Mouse (Mus musculus) ES-E14 (cell line): ENCODE results near the gene Tldc2. TPM values are rescaled to one million over a fixed set of nuclear protein-coding genes. Genes with fewer than 3 reads are reported as not detected.

Experiments used
- DNase-seq: peaks from one replicate; pipeline ENCODE4 v3.0.0-alpha.2; 2013; ENCODE audit warnings: low read depth, low spot score
- H3K27ac ChIP-seq: 2 replicates; pipeline ENCODE4 v1.5.1; 2012; ENCODE audit warnings: low read depth, mild to moderate bottlenecking, low read length, moderate library complexity, mixed read lengths; ENCODE audit not compliant: poor library complexity, insufficient read depth, severe bottlenecking
- H3K36me3 ChIP-seq: 2 replicates; pipeline ENCODE4 v1.6.1; 2012; ENCODE audit warnings: mild to moderate bottlenecking, low read length, moderate library complexity, mixed read lengths; ENCODE audit not compliant: control insufficient read depth, poor library complexity, insufficient read depth, severe bottlenecking
- H3K4me1 ChIP-seq, 2 experiments: fragments of 150-350 bp in 1 of 2; sonication (generic) in 1 of 2; 2 replicates each; pipeline ENCODE4 v1.6.1; 2012; ENCODE audit warnings: low read length in 2 of 2, mild to moderate bottlenecking in 1 of 2, mixed read lengths in 1 of 2; ENCODE audit not compliant: control insufficient read depth in 2 of 2, insufficient read depth in 2 of 2, poor library complexity in 1 of 2
- H3K4me3 ChIP-seq, 2 experiments: fragments of 150-350 bp in 1 of 2; sonication (generic) in 1 of 2; 2 replicates each; pipeline ENCODE4 v1.5.1; 2012; ENCODE audit warnings: low read length in 2 of 2, low read depth in 1 of 2, mild to moderate bottlenecking in 1 of 2, mixed read lengths in 1 of 2; ENCODE audit not compliant: insufficient read depth in 1 of 2, poor library complexity in 1 of 2, severe bottlenecking in 1 of 2
- H3K9ac ChIP-seq: 2 replicates; pipeline ENCODE4 v1.6.1; 2012; ENCODE audit warnings: low read depth, mild to moderate bottlenecking, low read length, mixed read lengths; ENCODE audit not compliant: poor library complexity, insufficient read depth, severe bottlenecking
- H3K9me3 ChIP-seq: fragments of 150-350 bp; sonication (generic); 2 replicates; pipeline ENCODE4 v1.6.1; 2012; ENCODE audit warnings: low read depth, mild to moderate bottlenecking, low read length; ENCODE audit not compliant: control insufficient read depth, insufficient read depth
- CHD2 ChIP-seq: IDR thresholded peaks from 2 replicates; pipeline ENCODE4 v1.6.1; 2014; ENCODE audit warnings: mild to moderate bottlenecking, low read depth, low read length, inconsistent platforms
- HCFC1 ChIP-seq: IDR thresholded peaks from 2 replicates; pipeline ENCODE4 v1.6.1; 2012; ENCODE audit warnings: low read length, inconsistent platforms, borderline replicate concordance; ENCODE audit not compliant: insufficient read depth
- MAFK ChIP-seq: IDR thresholded peaks from 2 replicates; pipeline ENCODE4 v1.6.1; 2014; ENCODE audit warnings: mild to moderate bottlenecking, low read depth, low read length, inconsistent platforms; ENCODE audit not compliant: insufficient read depth
- ZC3H11A ChIP-seq: IDR thresholded peaks from 2 replicates; pipeline ENCODE4 v1.6.1; 2012; ENCODE audit warnings: low read depth, mild to moderate bottlenecking, inconsistent platforms, low read length, borderline replicate concordance
- ZNF384 ChIP-seq: IDR thresholded peaks from 2 replicates; pipeline ENCODE4 v1.6.1; 2012; ENCODE audit warnings: low read depth, low read length, inconsistent platforms
- in situ Hi-C, 2 experiments: fragments of 600-800 bp; cut with MboI; formaldehyde crosslinking; loops; one replicate each; pipeline ENCODE4 v1.15.1; 2025; ENCODE audit warnings: low sequenced_read_pairs in 2 of 2, inconsistent platforms in 1 of 2; ENCODE audit not compliant: unreplicated experiment in 2 of 2
- total RNA-seq: library from RNA; depleted of rRNA; stranded (reverse); fragments of 300-350 nt; gene quantifications from 2 replicates; pipeline ENCODE4 v1.2.3, GENCODE M21; 2012

Tldc2 gene
- total RNA-seq, 1 experiment = not detected

GRCm38 (mm10) chr2:157054297-157054696 lies 32.6 kb upstream of the Tldc2 start:
- DNase-seq = no peak
- no peak for TF ChIP-seq MAFK
- no peak for TF ChIP-seq HCFC1
- TF ChIP-seq ZC3H11A = no peak
- no peak for TF ChIP-seq CHD2
- TF ChIP-seq ZNF384 = no peak
- no peaks in the 10 kb centered on the region for H3K9me3 ChIP-seq
- H3K9ac ChIP-seq = no peak overlapping the region; the same call in 1 of the 2 replicates
- H3K4me3 ChIP-seq = no peak overlapping the region
- H3K27ac ChIP-seq = no peak overlapping the region
- H3K36me3 ChIP-seq = no peaks in the 10 kb centered on the region
- in situ Hi-C loops = no loop called here
- peaks cover 2 to 32% of the 10 kb centered on the region in 2 experiments; a peak in 2 of 4 replicates for H3K4me1 ChIP-seq

- Histone ChIP-seq H3K9ac (peak overlapping the region; percentile 24; the same call in 1 of the 2 replicates), H3K4me3 (no peak overlapping the region), H3K4me1 (peaks cover 2 to 33% of the 10 kb centered on the region in 2 experiments; a peak in 2 of 4 replicates), H3K36me3 (no peaks in the 10 kb centered on the region), H3K27ac (no peak overlapping the region), H3K9me3 (no peaks in the 10 kb centered on the region)
- in situ Hi-C loops = no loop called here
- DNase-seq = no peak
- TF ChIP-seq CHD2 = no peak
- no peak for TF ChIP-seq HCFC1
- no peak for TF ChIP-seq ZNF384
- TF ChIP-seq ZC3H11A = no peak
- TF ChIP-seq MAFK = no peak
Measured at GRCm38 (mm10) chr2:157054816-157055215, 32.0 kb upstream of the Tldc2 start.

GRCm38 (mm10) chr2:157055721-157056120 lies 31.1 kb upstream of the Tldc2 start:
- TF ChIP-seq ZNF384 = no peak
- TF ChIP-seq HCFC1 = no peak
- no peak for TF ChIP-seq CHD2
- no peak for TF ChIP-seq MAFK
- TF ChIP-seq ZC3H11A = no peak
- no peaks in the 10 kb centered on the region for H3K36me3 ChIP-seq

DNA sequence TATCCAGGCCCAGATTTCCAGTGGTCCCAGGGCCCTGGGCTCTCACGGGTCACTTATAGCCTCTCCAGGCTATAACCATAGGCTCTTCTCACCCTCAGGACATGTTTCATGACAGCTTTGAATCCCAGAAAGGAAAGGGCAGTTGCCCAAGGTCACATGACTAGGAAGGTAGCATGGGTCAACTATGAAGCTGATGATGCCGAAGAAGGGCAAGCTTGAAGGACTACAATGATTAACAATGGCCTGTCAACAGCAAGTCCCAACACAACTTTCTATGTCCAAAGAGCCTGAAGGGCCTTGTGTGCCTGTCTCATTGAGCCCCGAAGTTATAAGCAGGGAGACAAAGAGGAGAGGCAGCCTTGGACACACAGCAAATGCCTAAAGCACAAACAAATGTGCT lies 29.7 kb upstream of the Tldc2 start:
- in situ Hi-C loops = no loop called here
- Histone ChIP-seq H3K9me3 (no peaks in the 10 kb centered on the region), H3K36me3 (no peaks in the 10 kb centered on the region), H3K9ac (peak overlapping the region; percentile 42; the same call in 1 of the 2 replicates), H3K27ac (0 out of 2 replicates have a peak overlapping the region, but pooled peaks have one; percentile 16), H3K4me3 (no peak overlapping the region), H3K4me1 (peaks cover 2 to 33% of the 10 kb centered on the region in 2 experiments; a peak in 2 of 4 replicates)
- DNase-seq = no peak
- TF ChIP-seq HCFC1 = no peak
- TF ChIP-seq MAFK = no peak
- TF ChIP-seq CHD2 = no peak
- TF ChIP-seq ZC3H11A = no peak

More at GRCm38 (mm10) chr2:157055721-157056120, 31.1 kb upstream of the Tldc2 start:
- no peak overlapping the region for H3K27ac ChIP-seq
- in situ Hi-C loops = no loop called here
- no peaks in the 10 kb centered on the region for H3K9me3 ChIP-seq
- DNase-seq = no peak
- H3K9ac ChIP-seq = no peak overlapping the region
- H3K4me1 ChIP-seq = peaks cover 2 to 37% of the 10 kb centered on the region in 2 experiments; a peak in 2 of 4 replicates
- no peak overlapping the region for H3K4me3 ChIP-seq
